Mouse (Mus musculus) left cerebral cortex, postnatal 10 days (tissue): ENCODE data around the gene Mgat4a. TPM values are rescaled to one million over a fixed set of nuclear protein-coding genes. Genes with fewer than 3 reads are reported as not detected.
A peak's percentile ranks its signal among the peaks of the same experiment; 100 is the strongest.
"Not testable (repeated sequence)": the region's sequence is repeated elsewhere in the genome, so short reads cannot be mapped to it uniquely, and the experiment has no call there.

Experiments used
- DNase-seq, 2 experiments: peaks; one replicate each; pipeline ENCODE4 v3.0.0; 2021 to 2022; ENCODE audit warnings: low spot score in 2 of 2, mixed read lengths in 1 of 2; ENCODE audit errors: extremely low spot score in 1 of 2
- intact Hi-C: fragments of 180-260 bp; cut with DNase I; formaldehyde crosslinking; loops from one replicate; pipeline ENCODE4 v1.15.1; 2025
- total RNA-seq, 2 experiments: library from RNA; stranded (reverse); gene quantifications; 2 replicates each; pipeline ENCODE4 v1.2.3; 2021

Gene Mgat4a
- total RNA-seq, 2 experiments from 2014 or later: 28.9 to 29.6 TPM

DNA sequence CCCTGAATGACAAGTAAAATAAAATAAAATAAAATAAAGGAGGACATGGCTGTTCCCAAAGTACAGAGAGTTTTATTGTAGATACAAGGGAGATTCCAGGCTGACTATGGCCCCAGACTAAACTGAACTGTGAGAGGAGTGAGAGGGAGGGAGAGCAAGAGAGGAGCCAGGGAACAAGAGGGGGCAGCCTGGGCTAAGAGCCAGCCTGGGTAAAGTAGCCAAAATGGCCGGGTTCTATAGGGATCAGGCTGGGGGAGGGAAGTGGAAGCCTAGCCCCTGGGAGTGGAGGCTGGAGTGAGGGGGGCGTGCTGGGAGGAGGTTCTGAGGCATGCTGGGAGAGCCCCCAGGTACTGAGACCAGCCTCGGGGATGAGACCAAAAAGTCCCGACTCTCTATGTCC is 37.2 kb downstream of the Mgat4a start:
- intact Hi-C loops: no loop called here
- DNase-seq: no peak

DNA sequence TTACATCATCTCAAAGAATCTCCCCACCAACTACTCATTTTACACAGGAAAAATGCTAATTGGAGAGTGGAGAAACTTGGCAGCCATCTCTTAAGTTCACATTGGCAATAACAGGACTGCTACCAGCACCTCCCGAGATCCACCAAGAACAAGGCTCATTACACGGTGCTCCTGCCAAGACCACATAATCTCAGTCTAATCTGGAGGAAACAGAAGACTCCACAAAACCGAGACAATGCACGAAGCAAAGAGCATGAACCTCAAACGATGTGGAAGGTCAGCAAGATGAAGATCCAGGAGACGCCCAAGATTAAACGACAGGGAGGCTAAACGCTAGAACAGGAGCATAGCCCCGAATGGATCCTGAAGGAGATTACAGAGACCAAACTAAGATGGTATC is 38.5 kb downstream of the Mgat4a start:
- no peak for DNase-seq
- intact Hi-C loops: no loop called here

DNA sequence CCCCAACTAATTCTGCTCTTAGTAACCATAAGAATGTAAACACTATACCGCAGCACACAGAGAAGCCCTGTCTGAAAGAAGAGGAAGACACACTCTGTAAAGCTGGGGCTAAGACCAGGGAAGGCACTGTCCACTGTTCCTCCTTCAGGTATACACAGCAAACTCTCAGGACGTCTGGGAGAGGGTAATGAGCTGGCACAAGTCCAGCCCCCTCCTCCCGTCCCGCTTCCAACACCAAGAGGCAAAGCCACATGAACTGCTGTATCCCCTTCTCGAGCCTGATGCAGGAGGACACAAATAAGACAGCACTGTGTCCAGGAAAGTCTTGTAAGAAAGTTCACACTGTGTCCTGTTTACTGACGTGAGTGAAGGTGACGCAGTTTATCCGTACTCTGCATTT is 40.1 kb downstream of the Mgat4a start:
- intact Hi-C loops: no loop called here
- peak in 1 of 2 experiments; percentile 50 for DNase-seq

DNA sequence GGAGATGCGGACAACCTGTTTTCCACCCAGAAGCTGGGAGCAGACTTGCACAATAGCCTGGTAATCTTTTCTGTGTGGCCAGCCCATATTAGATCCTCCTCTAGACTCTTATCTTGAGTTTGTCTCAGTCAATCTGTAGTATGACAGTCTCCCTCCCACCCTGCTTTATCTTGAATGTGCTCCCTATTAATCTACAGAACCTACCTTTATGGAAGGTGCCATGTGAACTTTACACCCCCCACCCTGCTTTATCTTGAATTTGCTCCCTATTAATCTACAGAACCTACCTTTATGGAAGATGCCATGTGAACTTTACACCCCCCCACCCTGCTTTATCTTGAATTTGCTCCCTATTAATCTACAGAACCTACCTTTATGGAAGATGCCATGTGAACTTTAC is 41.4 kb downstream of the Mgat4a start:
- DNase-seq, intact Hi-C loops: not testable (repeated sequence)

DNA sequence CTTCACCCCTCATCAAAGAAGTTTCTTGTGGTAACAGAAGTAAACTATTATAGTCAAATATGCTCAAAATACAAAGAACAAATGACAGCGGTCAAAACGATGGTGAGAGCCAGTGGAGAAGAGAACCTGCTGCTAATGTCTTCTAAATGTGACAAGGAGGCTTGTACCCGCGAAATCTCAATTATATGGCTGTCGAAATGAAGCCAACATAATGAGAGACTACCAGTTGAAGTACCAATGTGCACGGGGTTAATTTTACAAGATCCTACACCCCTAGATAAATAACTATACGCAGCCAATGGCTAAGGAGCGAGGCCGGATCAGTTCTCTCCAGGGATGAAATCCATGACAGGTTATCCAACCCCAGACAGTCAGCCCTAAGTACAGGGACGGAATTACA is 41.9 kb downstream of the Mgat4a start:
- DNase-seq: no peak
- intact Hi-C loops: no loop called here

DNA sequence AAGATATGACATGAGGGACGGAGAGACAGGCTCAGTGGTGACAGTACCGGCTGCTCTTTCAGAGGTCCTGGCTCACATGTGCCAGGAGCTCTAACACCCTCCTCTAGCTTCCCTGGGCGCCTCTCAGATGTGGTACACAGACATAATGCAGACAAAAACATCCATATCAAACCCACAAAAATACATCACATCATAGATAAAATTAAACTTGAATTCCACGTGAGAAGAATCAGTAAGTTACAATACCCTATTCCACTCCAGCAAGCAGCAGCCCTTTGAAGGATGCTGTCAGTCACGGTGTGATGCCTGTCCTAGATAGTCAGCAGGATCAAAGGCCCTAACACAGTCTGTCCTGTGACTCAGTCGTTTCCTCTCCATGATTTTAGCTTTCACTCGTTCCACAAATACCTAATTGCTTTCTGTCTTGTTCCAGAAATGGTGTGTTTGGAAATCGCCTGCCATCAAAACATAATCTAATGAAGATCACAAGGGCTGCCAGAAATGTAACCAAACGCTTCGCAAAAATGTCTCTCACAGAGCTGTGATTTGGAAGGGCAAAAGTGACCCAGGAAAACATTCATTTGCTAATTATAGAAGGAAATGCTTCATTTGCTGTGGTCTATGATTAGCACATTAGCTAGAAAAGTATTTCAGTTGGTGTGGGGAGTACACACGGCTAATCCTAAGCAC is 44.1 kb downstream of the Mgat4a start:
- no peak for DNase-seq
- intact Hi-C loops: no loop called here

DNA sequence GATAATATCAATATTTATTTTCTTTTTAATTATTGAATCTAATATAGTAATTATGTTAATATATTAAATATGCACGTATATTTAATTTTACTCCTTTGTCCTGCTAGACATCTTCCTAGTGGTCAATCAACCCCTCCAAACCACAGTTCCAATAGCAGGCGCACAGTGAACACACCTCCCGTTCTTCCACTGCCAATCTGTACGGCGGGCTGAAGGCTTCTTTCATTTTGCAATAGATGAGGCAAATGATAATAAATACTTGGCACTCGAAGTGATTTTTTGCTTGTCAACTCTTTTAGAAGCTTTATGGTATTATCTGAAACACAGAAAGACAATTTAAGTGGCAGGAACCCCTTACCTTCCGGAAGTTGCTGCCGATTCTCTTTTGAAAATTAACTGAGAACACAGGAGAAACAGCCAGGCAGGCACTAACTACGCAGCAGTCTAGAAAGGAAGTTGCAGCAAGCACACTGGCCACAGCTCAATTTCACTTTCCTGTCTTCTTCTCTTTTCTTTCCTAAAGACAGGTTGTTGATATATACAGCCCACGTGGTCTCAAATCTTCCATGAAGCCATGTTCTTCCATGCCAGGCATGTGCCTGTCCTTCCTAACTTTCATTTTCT is 45.0 kb downstream of the Mgat4a start:
- intact Hi-C loops: no loop called here
- no peak for DNase-seq

DNA sequence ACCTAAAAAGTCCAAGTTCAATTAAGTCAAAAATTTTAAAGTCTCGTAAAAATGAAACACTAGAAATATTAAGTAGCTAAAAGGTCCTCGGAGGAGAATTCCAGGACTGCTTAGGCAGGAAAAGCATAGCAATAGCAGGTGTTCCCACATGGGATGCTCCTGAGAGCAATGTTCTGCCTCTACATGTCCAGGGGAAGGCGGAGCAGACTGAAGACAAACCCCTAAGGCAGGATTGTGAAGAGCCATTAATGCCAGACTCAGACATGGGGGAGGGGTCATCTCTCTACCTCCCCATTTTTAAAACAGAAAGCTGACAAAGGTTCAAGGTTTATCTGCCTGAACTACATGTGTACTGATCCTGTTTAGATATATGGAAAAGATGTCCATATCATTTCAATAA is 45.7 kb downstream of the Mgat4a start:
- no peak for DNase-seq
- intact Hi-C loops: no loop called here

DNA sequence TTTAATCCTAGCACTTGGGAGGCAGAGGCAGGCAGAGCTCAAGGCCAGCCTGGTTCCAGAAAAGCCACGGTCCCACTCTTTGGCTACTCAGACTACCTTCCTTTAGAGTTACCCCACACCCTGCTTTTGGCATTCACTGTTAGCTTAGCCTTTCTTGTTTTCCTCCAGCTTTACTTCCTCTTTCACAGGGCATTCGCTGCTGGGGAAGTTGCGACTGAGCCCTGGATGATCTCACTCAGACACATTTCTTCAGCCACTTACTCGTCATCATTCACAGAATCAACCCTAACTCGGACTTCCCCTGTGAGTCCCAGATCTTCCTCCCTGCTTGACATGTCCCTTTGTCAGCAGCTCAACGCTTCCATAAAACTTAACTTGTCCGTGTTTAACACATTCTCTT is 49.1 kb downstream of the Mgat4a start:
- no peak for DNase-seq
- intact Hi-C loops: loop anchor here (5.0 kb wide), 1 partner anchor 36 kb away; no protein-coding TSS in a partner anchor

DNA sequence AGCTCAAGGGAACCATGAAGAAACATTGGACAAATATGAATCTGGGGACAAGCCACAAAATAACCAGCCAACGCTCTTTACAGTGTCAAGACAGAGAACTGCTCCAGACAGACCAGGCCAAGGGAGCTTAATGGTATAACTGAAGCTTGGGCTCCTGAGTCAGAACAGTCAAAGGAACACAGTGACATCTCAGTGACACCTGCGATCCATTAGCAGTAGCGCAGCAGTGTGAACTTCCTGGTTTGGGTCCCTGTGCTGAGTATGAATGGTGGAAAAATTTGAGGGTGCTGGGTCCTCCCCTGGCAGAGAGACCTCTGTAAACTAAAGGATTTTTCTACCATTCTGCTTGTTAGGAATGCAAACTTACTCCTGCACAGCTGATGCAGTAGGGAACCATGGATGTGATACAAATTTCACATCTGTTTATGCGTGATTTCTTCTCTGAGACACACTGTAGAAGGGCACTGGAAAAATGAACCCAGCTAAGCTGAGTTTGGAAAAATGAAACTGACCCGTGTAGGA is 50.1 kb downstream of the Mgat4a start:
- intact Hi-C loops: loop anchor here (5.0 kb wide), 1 partner anchor 37 kb away; no protein-coding TSS in a partner anchor

DNA sequence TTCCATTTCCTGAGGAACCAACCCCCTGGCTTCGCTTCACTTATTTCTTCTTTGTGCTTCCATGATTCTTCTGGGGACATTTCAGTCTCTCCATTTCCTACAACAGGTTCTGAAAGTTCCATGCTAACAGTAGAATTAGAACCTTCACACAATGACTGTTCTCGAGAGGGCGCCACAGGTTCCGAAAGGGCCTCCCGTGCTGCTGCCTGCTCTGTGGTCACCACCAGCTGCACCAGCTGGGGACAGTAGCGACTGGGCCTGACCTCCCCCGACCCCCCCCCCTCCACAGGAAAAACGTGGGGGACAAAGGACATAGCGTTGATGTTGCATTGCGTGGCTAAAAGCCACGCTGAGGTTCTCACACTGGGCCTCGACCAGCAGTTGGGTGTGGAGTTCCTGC is 52.3 kb downstream of the Mgat4a start:
- intact Hi-C loops: no loop called here
- no peak for DNase-seq

More for the DNA sequence above, 50.1 kb downstream of the Mgat4a start:
- no peak for DNase-seq

DNA sequence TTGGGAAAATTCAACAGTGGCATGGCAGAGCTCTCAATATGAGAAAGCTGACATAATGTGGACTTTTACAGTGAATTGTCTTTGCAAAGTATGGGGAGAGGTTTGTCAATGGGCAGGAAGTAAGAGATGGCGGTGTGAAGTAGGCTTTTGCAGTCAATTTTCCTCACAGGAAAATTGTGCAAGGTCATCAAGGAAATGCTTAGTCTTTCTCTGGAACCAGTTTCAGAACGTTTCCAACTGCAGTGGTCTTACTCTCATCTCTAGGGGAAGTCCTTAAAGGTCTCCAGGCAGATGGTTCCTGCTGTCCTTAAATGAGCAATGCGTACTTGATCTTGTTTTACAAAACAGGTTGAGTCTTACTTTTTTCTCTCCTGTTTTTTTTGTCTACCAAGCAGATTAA is 53.8 kb downstream of the Mgat4a start:
- intact Hi-C loops: no loop called here
- DNase-seq: no peak

DNA sequence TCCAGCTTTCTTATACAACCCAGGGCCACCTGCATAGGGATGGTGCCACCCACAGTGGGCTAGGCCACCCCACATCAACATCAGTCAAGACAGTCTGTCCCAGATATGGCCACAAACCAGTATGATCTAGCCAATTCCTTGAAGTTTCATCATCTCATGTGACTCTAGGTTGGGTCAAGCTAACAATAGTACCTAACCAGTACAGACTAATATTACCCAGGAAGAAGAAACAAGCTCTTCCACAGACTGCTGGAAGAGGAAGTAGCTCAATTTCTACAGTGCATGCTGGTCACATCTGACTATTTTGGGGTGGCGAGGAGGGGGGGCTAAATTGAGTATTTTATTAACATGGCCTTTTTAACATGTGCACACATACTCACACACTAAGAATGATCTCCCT is 54.4 kb downstream of the Mgat4a start:
- intact Hi-C loops: no loop called here
- DNase-seq: no peak

DNA sequence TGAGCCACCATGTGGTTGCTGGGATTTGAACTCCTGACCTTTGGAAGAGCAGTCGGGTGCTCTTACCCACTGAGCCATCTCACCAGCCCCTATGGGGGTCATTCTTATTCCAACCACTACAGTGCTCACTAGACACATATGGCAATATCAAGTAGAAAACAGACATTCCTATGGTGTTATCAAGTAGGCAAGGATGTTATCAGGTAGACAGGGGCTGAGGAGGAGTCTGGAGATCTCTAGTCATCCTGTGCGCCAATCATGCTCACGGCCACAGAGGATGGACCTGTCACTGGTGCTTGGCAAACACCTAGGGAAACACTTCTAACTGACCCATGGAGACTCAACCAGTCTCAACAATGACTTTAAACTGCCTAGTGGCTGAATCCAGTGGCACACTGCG is 56.2 kb downstream of the Mgat4a start:
- intact Hi-C loops: no loop called here
- DNase-seq: no peak

DNA sequence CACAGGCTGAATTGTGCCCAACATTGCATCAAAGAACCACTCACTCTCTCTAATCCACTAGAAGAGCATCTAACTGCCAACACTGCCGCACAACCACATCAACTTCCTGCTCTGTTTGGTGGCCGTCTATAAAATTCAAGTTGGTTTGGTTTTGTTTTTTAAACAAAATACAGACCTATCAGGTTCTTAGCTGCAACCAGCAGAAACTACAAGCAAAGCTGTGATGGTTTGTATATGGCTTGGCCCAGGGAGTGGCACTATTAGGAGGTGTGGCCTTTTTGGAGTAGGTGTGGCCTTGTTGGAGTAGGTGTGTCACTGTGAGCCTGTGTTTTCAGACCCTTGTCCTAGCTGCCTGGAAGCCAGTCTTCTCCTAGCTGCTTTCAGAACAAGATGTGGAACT is 59.5 kb downstream of the Mgat4a start:
- DNase-seq: no peak
- intact Hi-C loops: no loop called here

DNA sequence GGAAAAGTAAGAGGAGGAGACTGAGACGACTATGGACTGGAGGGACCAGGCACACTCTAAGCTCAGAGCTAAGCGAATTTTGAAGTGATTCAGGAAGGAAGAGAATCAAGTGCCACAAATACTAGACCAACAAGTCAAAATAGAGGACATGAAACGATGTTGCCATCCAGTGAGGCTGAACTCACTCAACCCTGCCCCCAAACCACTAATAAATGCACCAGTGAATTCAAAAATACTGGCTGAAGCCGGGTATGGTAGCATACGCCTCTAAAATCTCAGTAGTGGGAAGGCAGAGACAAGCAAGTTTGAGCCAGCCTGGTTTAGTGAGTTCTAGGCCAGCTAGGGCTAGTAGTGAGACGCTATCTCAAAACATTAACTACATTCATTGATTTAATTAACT is 60.1 kb downstream of the Mgat4a start:
- intact Hi-C loops: no loop called here

DNA sequence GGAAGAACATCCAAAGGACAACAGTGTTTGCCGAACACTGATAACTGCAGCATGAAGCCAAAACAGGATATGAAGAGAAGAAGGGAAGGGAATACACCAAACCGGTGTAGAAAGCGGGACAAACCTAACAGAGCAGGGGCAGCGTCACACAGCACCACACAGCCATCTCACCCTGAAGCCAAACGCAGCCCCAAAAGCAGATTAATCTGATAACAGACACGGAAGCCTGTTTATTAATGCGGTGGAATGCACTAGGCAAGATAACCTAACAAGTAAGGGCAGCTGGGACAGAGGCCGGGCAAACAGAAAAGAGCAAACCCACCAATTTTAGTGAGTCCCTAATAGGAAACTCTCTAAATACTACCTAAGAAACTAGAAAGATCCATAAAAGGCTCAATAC is 61.1 kb downstream of the Mgat4a start:
- no peak for DNase-seq
- intact Hi-C loops: no loop called here

More for the DNA sequence above, 60.1 kb downstream of the Mgat4a start:
- DNase-seq: no peak

DNA sequence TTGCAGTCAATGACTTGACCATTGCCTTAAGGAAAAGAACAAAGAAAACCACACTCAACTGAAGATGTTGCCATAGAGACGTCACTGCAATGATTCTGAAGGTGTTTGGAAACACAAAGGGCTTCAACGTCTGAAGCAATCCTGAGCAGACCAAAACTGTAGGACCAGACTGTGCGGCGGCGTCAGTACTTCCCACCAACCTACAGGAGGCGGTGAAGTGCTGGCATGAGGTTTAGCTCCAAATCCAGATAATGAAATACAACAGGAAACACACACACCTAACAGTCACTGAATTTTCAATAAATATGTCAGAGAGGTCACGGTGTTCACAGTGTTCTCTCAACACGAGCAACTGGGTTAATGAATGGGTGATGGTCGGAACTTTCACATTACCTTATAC is 61.7 kb downstream of the Mgat4a start:
- peak in 1 of 2 experiments; percentile 50 for DNase-seq
- intact Hi-C loops: no loop called here

DNA sequence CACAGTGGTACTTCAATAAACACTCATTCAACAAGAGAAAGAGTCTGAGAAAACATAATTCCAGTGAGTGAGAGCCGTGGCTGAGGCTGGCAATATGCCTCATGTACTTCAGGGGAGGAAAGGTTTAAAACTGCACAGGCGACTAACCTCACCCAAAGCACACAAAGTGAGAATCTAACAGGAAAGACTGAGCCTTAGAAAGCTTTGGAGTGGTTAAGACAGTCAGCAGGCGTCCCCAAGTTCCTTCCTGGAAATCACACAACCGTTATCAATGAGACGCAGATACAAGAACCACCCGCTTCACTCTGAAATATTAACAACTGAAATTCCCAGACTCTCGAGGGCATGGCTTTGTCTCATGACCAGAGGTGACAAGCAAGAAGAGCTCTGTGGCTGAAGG is 62.4 kb downstream of the Mgat4a start:
- DNase-seq: no peak
- intact Hi-C loops: no loop called here

DNA sequence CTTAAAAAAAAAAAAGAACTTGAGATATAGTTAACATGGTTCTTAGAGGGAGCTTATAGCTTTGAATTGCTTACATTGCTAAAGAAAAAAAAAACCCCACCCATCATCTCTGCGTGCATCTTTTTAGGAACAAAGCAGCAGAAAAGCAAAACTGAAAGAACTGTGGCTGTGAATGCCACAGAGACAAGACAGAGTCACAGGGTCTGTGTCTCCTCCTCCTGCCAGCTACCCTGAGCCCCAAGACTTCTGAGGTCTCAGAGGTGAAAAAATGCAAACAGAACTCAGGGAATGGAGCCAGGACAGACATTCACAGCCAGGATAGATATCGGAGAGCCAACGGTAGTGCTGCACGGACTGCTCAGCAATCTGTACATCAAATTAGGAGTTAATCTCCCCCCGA is 62.9 kb downstream of the Mgat4a start:
- no peak for DNase-seq
- intact Hi-C loops: no loop called here
